Mouse (Mus musculus) CH12.LX (cell line): Measurements from ENCODE around the gene Lpar5.

ENCODE experiments used
- BHLHE40 ChIP-seq: IDR thresholded peaks from 2 replicates; pipeline ENCODE4 v1.6.1; 2011; ENCODE audit warnings: mild to moderate bottlenecking, low read depth, low read length, improper control_type of control experiment
- CHD2 ChIP-seq: IDR thresholded peaks from 2 replicates; pipeline ENCODE4 v1.6.1; 2011; ENCODE audit warnings: low read length, improper control_type of control experiment
- CTCF ChIP-seq, 2 experiments: IDR thresholded peaks in 1 of 2; conservative IDR thresholded peaks in 1 of 2; 2 replicates each; pipeline ENCODE4 v1.5.1; 2011 to 2012; ENCODE audit warnings: low read depth in 2 of 2, low read length in 2 of 2, improper control_type of control experiment in 1 of 2, inconsistent platforms in 1 of 2, mild to moderate bottlenecking in 1 of 2, moderate library complexity in 1 of 2
- ELF1 ChIP-seq: IDR thresholded peaks from 2 replicates; pipeline ENCODE4 v1.6.1; 2014; ENCODE audit warnings: low read depth, mild to moderate bottlenecking, inconsistent platforms, low read length, improper control_type of control experiment
- EP300 ChIP-seq: IDR thresholded peaks from 2 replicates; pipeline ENCODE4 v1.6.1; 2011; ENCODE audit warnings: low read length, improper control_type of control experiment
- JUND ChIP-seq: conservative IDR thresholded peaks from 2 replicates; pipeline ENCODE4 v1.6.1; 2011; ENCODE audit warnings: low read depth, low read length, improper control_type of control experiment
- MAZ ChIP-seq: IDR thresholded peaks from 2 replicates; pipeline ENCODE4 v1.6.1; 2012; ENCODE audit warnings: low read depth, mild to moderate bottlenecking, inconsistent platforms, low read length, improper control_type of control experiment, moderate library complexity
- POLR2A ChIP-seq: IDR thresholded peaks from 2 replicates; pipeline ENCODE4 v1.6.1; 2011; ENCODE audit warnings: low read depth, mild to moderate bottlenecking, improper control_type of control experiment, low read length
- POLR2AphosphoS2 ChIP-seq: IDR thresholded peaks from 2 replicates; pipeline ENCODE4 v1.6.1; 2011; ENCODE audit warnings: low read depth, low read length, improper control_type of control experiment
- RCOR1 ChIP-seq: conservative IDR thresholded peaks from 2 replicates; pipeline ENCODE4 v1.6.1; 2012; ENCODE audit warnings: low read depth, mild to moderate bottlenecking, inconsistent platforms, low read length, improper control_type of control experiment
- TBP ChIP-seq: conservative IDR thresholded peaks from 2 replicates; pipeline ENCODE4 v1.6.1; 2011; ENCODE audit warnings: low read depth, low read length, improper control_type of control experiment
- USF1 ChIP-seq: IDR thresholded peaks from 2 replicates; pipeline ENCODE4 v1.6.1; 2014; ENCODE audit warnings: low read depth, mild to moderate bottlenecking, inconsistent platforms, low read length, improper control_type of control experiment
- ZNF384 ChIP-seq: IDR thresholded peaks from 2 replicates; pipeline ENCODE4 v1.6.1; 2012; ENCODE audit warnings: low read depth, low read length, improper control_type of control experiment, inconsistent platforms

GRCm38 (mm10) chr6:125049678-125050077 lies 18.0 kb upstream of the Lpar5 start, which contains the start of gene Acrbp:
- TF ChIP-seq EP300, result no peak
- TF ChIP-seq JUND, result no peak
- no peak for TF ChIP-seq POLR2A
- no peak for TF ChIP-seq CTCF (conservative IDR thresholded peaks at IDR 0.05 in 1 of 2, IDR thresholded peaks at IDR 0.05 in 1 of 2; ENCODE audit: low read depth in 2 of 2, low read length in 2 of 2)
- no peak for TF ChIP-seq MAZ
- TF ChIP-seq BHLHE40, result no peak
- no peak for TF ChIP-seq CHD2
- TF ChIP-seq POLR2AphosphoS2, result no peak
- TF ChIP-seq RCOR1, result no peak
- TF ChIP-seq ZNF384, result no peak
- TF ChIP-seq USF1, result no peak
- no peak for TF ChIP-seq TBP
- TF ChIP-seq ELF1, result no peak
